Mouse (Mus musculus) fibroblast of lung, adult 2 months (primary cell): ENCODE measurements around the gene Scgb2b3.

Experiments used
- DNase-seq: peaks from one replicate; pipeline ENCODE4 v3.0.0-alpha.2; 2011; ENCODE audit warnings: low read depth

Gene Scgb2b3

GRCm38 (mm10) chr7:31362022-31362560 is at the start of gene Scgb2b3:
TSS of gene Scgb2b3 (minus strand) at chr7:31362072.
- DNase-seq: no peak

GRCm38 (mm10) chr7:31375292-31375691 is 13.4 kb upstream of the Scgb2b3 start, which contains the start of gene Scgb1b3:
TSS of gene Scgb1b3 (plus strand) at chr7:31375592.
- DNase-seq: no peak
